Mouse (Mus musculus): ENCODE measurements around the gene Cd5l. TPM values are rescaled to one million over a fixed set of nuclear protein-coding genes. Genes with fewer than 3 reads are reported as not detected.
A peak's percentile ranks its signal among the peaks of the same experiment; 100 is the strongest.

Gene Cd5l
- total RNA-seq, 2 experiments from 2014 or later = not detected

DNA sequence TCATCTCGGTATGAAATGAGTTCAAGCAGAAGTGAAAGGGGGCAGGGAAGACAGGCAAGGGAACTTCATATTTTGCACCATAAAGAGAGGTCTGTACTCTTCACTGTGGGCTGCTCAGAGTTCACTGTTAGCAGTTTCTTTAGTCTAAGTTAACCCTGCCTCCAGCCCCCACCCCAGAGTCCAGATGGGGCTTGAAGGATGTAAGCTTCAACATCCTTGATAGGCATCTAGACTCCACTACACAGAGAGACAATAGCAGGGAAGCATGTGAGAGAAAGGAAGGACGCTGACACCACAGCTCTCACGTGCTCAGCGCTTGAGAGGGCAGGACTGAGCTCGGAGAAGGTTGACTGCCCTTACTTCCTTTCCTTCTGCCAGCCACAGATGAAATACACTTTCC, 43.6 kb downstream of the Cd5l start:
- DNase-seq (ENCODE audit: low spot score) = no peak

DNA sequence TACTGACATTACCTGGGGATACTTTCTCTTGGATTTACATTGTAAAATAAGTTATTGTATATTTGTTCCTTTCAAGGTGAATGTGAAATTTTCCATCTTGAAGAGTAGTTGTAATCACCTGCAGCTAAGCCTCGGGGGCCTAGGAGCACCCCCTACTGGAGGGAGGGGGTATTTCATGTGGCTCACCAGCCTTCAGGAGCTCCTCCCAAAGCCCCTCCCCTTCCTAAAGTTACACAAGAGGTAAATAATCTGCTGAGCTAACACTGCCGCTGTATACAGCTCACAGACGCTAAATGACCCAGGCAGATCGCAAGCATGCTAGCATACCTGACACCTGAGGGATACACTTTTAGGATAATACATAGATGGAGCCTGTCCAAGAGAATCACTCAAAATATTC, 50.5 kb downstream of the Cd5l start:
- peak; percentile 4 for DNase-seq (ENCODE audit: low spot score)

DNA sequence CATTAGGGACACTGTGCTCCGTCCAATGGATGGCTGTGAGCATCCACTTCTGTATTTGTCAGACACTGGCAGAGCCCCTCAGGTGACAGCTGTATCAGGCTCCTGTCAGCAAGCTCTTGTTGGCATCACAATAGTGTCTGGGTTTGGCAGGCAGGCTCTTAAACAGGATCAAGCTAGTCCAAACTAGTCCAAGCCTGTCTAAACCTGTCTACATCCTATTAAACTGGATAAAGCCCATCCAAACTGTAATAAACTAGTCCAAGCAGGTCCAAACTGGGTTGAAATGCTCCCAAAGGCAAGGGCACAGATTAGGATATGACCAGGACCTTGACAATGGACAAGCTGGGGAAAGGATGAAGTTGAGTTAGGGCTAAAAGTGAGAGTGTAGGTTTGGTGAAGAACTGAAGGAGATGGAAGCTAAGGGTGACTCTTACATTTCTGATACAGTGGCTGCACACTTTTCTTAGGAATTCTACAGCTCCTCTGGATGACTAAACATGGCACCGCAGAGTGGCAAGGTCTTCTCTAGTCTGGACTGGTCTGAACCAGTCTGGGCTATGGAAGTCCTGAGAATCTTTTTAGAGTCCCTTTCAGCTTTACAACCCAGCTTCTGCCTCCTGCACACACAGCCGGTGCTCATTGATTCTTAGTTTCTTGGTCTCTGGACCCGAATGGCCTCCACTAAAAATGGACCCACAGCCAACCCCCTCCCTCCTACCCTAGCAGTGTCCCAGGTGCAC, 51.7 kb downstream of the Cd5l start:
- DNase-seq (ENCODE audit: low spot score) = no peak

DNA sequence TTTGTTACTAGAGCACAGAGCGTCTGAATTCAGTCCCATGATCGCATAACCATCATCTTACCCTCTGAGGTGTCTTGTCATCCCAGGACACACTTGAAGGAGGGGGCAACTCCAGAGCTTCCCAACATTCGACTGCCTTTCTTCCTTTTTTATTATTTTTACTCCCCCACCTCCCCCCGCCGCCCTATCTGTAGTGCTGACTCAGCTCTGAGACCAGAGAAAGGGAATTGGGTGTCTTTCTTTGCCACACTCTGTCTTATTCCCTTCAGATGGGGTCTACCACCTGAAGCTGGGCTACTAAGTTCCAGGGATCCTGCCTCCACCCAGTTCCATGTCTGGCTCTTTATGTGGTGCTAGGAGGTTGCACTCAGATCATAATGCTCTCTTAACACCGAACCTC, 52.9 kb downstream of the Cd5l start:
- DNase-seq (ENCODE audit: low spot score) = no peak

DNA sequence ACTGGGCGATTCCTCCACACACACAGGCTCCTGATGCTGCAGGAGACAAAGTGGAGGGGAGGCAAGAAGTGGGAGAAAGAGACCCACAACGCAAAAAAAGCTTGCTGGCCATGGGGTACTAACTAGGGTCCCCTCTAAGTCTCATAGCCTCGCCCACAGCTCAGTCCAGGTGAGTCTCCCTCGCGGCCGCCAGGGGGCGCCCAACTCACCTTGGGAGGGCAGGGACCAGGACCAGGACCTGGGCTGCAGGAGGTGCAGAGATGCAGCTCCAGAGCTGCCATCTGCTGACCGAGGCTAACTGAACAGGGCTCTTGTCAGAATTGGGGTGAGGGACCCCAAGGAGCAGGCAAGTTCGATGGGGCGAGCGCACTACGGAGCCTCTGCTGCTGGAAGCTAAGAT, 53.5 kb downstream of the Cd5l start:
- DNase-seq (ENCODE audit: low spot score) = peak; percentile 5

DNA sequence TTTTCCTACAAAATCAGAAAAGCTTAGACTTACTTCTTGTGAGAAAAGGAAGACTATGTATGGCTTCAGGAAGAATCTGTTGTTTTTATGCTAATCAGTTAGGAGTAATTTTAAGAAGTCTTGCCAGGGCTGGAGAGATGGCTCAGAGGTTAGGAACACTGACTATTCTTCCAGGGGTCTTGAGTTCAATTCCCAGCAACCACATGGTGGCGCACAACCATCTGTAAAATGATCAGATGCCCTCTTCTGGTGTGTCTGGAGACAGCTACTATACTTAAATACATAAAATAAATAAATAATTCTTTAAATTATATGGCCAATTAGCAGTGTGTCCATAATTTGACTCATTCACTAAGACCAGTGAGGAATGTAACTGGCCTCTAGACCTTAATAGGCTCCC, 63.0 kb downstream of the Cd5l start:
- DNase-seq (ENCODE audit: low spot score) = no peak

Other genes starting within 250 kb of the Cd5l start
- gene Kirrel, start 183.1 kb upstream of the Cd5l start, total RNA-seq (2021) = 1 to 10 TPM; 2.7 to 4.9 TPM
- gene Fcrls, start 94.1 kb upstream of the Cd5l start, total RNA-seq (2021) = 1 to 10 TPM; 1.2 to 2.0 TPM
- gene Fcrl1, start 18.5 kb downstream of the Cd5l start, total RNA-seq (2021) = not detected
- not detected for gene Fcrl5, start 77.9 kb downstream of the Cd5l start, total RNA-seq (2021)
- gene Etv3, start 167.5 kb downstream of the Cd5l start, total RNA-seq (2021) = 1 to 10 TPM; 9.5 to 9.7 TPM